In the genomic region with DNA sequence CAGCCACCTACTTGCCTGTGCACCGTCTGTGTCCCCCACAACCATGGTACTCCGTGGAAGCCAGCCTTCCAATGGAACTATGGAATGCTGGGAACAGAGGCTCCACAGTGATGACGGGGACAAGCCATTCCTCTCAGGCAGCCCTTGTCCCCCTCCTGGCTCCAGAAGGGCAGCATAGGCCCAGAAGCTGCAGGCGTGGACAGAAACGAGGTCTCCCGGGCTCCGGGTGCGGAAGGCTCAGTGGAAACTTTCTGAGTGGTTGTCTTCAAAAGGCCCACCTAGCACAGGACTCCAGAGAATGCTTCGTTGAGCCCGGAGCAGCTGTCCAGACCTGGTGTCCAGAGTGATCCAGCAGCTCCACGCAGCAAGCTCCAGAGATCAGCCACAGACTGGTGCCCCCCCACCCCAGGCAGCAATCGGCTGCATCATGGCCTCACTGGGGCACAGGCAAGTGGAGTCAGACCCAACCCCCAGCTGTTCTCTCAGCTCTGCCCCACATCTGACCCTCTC, we compare ENCODE assay signal across 30 mouse cellular contexts. TPM values are rescaled to one million over a fixed set of nuclear protein-coding genes. Genes with fewer than 3 reads are reported as not detected.
"Had no signal": no experiment of that assay in that cellular context is flagged by ENCODE, and none has a peak within 500 bp of the region (broad histone marks: within the 10 kb centered on the region; RNA-seq: fewer than 3 reads in every experiment).

Gene 1700018B08Rik, minus strand, starts transcription at position 45 of the 510 bp plus-strand sequence.

- H3K9me3 ChIP-seq: kidney, embryonic 15.5 days; liver, embryonic 13.5 days; neural tube, embryonic 15.5 days had no signal

- H3K4me3 ChIP-seq: kidney, embryonic 15.5 days; left cerebral cortex, adult 2 months; liver, embryonic 13.5 days; neural tube, embryonic 12.5 days; neural tube, embryonic 15.5 days had no signal

- H3K27ac ChIP-seq: kidney, embryonic 15.5 days; left cerebral cortex, adult 2 months; liver, embryonic 13.5 days; neural tube, embryonic 12.5 days; neural tube, embryonic 15.5 days; stomach, postnatal 0 days had no signal

- H3K27me3 ChIP-seq: neural tube, embryonic 12.5 days had no signal

- H3K36me3 ChIP-seq: liver, embryonic 13.5 days had no signal

- H3K9ac ChIP-seq: kidney, embryonic 15.5 days; liver, embryonic 13.5 days; neural tube, embryonic 12.5 days; neural tube, embryonic 15.5 days had no signal

- DNase-seq: kidney, adult 11 months; kidney, adult 8-10 months; kidney, postnatal 10 days; kidney, postnatal 36 days; liver, embryonic 13.5 days; lung, adult 2 months; lung, postnatal 14 days; midbrain, embryonic 14.5 days; right cerebral cortex, adult 18-20 months; right cerebral cortex, postnatal 14 days; right cerebral cortex, postnatal 4 days; thymus, adult 2 months; thymus, postnatal 25 days had no signal

- H3K4me2 ChIP-seq: kidney, embryonic 15.5 days; liver, embryonic 13.5 days; neural tube, embryonic 12.5 days; neural tube, embryonic 15.5 days had no signal

- H3K4me1 ChIP-seq: kidney, embryonic 15.5 days; liver, embryonic 13.5 days; neural tube, embryonic 12.5 days; neural tube, embryonic 15.5 days had no signal

RNA-seq across cellular contexts. Expression of gene 1700018B08Rik, which starts in this region (rescaled TPM):
- total RNA-seq: layer of hippocampus, adult 8-10 months; layer of hippocampus, postnatal 10 days; layer of hippocampus, postnatal 36 days; left cerebral cortex, adult 2 months; left cerebral cortex, postnatal 10 days; left cerebral cortex, postnatal 36 days; liver, adult 2 months; megakaryocyte progenitor cell, adult 5-6 weeks; megakaryocyte-erythroid progenitor cell, adult 5-6 weeks had no signal
- polyA plus RNA-seq: kidney, embryonic 15.5 days; limb, embryonic 14.5 days; liver, adult 2 months; liver, embryonic 13.5 days; liver, embryonic 16.5 days; lung, adult 2 months; lung, embryonic 16.5 days; neural tube, embryonic 12.5 days; neural tube, embryonic 15.5 days; stomach, embryonic 14.5 days; stomach, postnatal 0 days had no signal
